In the genomic region with DNA sequence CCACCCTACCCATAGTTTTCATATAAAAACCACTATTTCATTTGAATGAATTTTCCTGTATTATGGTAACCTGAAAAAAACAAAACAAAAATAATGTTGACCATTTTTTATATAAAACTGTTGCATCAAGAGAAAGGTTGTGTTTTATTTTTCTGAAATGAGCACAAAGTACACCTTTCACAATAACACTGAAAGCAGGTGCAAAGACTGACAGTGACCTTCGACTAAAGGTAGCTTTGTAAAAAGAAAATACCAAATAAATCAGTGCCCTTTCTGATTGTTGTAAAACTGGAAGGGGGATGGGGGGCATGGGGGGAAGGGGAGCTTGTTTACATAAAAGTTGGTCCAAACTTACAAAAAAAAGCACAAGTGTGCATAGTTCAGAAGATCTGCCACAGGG, we compare ENCODE assay signal across 19 mouse cellular contexts. TPM values are rescaled to one million over a fixed set of nuclear protein-coding genes. Genes with fewer than 3 reads are reported as not detected.
DNase-seq lines count a peak whose midpoint lies in the region; ATAC-seq and TF ChIP-seq lines count a peak whose summit lies in the region.
"Had no signal": no experiment of that assay in that cellular context is flagged by ENCODE, and none has a peak within 500 bp of the region (broad histone marks: within the 10 kb centered on the region; RNA-seq: fewer than 3 reads in every experiment).

No protein-coding gene starts in this region.

- no peak for TF ChIP-seq CTCF in liver, adult 2 months (IDR thresholded peaks at IDR 0.05; ENCODE audit: low read depth, low read length)
- TF ChIP-seq CTCF in liver, postnatal 0 days (IDR thresholded peaks at IDR 0.05; ENCODE audit: low read depth), result no peak

- no peak for TF ChIP-seq POLR2A in liver, adult 2 months (IDR thresholded peaks at IDR 0.05; ENCODE audit: extremely low read depth, insufficient read depth, low read length)

- no peak for ATAC-seq in liver, embryonic 11.5 days (replicated peaks; ENCODE audit: low FRiP score)
- peak; percentile 75 for ATAC-seq in liver, postnatal 0 days
- ATAC-seq in liver, embryonic 12.5 days, result no peak
- ATAC-seq: activated CD4-positive, CD25-positive, alpha-beta regulatory T cell, adult 4 months; CD4-positive, CD25-positive, alpha-beta regulatory T cell, adult 4 months; Patski had no signal

- peak overlapping the region; percentile 59; the same call in 1 of the 2 replicates for H3K9ac ChIP-seq in liver, adult 2 months (ENCODE audit: low read depth, low read length)
- no peak overlapping the region for H3K9ac ChIP-seq in liver, embryonic 11.5 days (ENCODE audit: low read depth, low read length)
- no peak overlapping the region for H3K9ac ChIP-seq in liver, postnatal 0 days (replicated peaks)
- no peak overlapping the region for H3K9ac ChIP-seq in liver, embryonic 12.5 days

- no peak overlapping the region for H3K4me2 ChIP-seq in liver, embryonic 11.5 days
- H3K4me2 ChIP-seq in liver, postnatal 0 days (ENCODE audit: low read depth, low read length), result no peak overlapping the region
- H3K4me2 ChIP-seq in liver, embryonic 12.5 days, result no peak overlapping the region

- DNase-seq in liver, adult 2 months (ENCODE audit: extremely low read depth, low read depth, low spot score), result peak; percentile 91
- no peak for DNase-seq in liver, embryonic 11.5 days (ENCODE audit: low spot score)
- no peak for DNase-seq in liver, postnatal 0 days
- DNase-seq: adrenal gland, adult 2 months; adrenal gland, adult 8-10 months; adrenal gland, postnatal 10 days; adrenal gland, postnatal 14 days; adrenal gland, postnatal 25 days; adrenal gland, postnatal 36 days; B cell, adult 2 months; cerebellum, adult 11 months; cerebellum, adult 11-12 months; cerebellum, adult 18-20 months had no signal

- no peak overlapping the region for H3K4me3 ChIP-seq in liver, adult 2 months (ENCODE audit: insufficient read depth, low read depth, low read length)
- no peak overlapping the region for H3K4me3 ChIP-seq in liver, embryonic 11.5 days (ENCODE audit: low read depth, low read length)
- no peak overlapping the region for H3K4me3 ChIP-seq in liver, postnatal 0 days (ENCODE audit: low read depth, low read length)
- H3K4me3 ChIP-seq in liver, embryonic 12.5 days, result no peak overlapping the region

- no peaks in the 10 kb centered on the region for H3K27me3 ChIP-seq in liver, adult 2 months (ENCODE audit: control insufficient read depth, insufficient read depth, low read length)
- H3K27me3 ChIP-seq in liver, embryonic 11.5 days (replicated peaks; ENCODE audit: control insufficient read depth, insufficient read depth, low read length), result no peaks in the 10 kb centered on the region
- no peaks in the 10 kb centered on the region for H3K27me3 ChIP-seq in liver, postnatal 0 days (ENCODE audit: insufficient read depth, low read length)
- H3K27me3 ChIP-seq in liver, embryonic 12.5 days (replicated peaks), result no peaks in the 10 kb centered on the region
- H3K27me3 ChIP-seq: CH12.LX, Patski had no signal

- WGBS in liver, adult 2 months, result 31% methylated on average over 1 of the region's 1 CpGs
- WGBS in liver, embryonic 11.5 days, result 92% methylated on average over 1 of the region's 1 CpGs
- 70% methylated on average over 1 of the region's 1 CpGs for WGBS in liver, postnatal 0 days (ENCODE audit: insufficient replicate concordance)
- 72% methylated on average over 1 of the region's 1 CpGs for WGBS in liver, embryonic 12.5 days (ENCODE audit: insufficient replicate concordance)

- H3K9me3 ChIP-seq in liver, embryonic 11.5 days (ENCODE audit: control insufficient read depth, low read length), result no peaks in the 10 kb centered on the region
- no peaks in the 10 kb centered on the region for H3K9me3 ChIP-seq in liver, postnatal 0 days (ENCODE audit: low read length)
- no peaks in the 10 kb centered on the region for H3K9me3 ChIP-seq in liver, embryonic 12.5 days (replicated peaks)
- H3K9me3 ChIP-seq: G1E had no signal

- peaks cover 19% of the 10 kb centered on the region for H3K4me1 ChIP-seq in liver, adult 2 months (ENCODE audit: control insufficient read depth, insufficient read depth, low read length)
- no peaks in the 10 kb centered on the region for H3K4me1 ChIP-seq in liver, embryonic 11.5 days (replicated peaks; ENCODE audit: control insufficient read depth, insufficient read depth, low read length)
- 0 out of 2 replicates have a peak, but pooled peaks cover 4% of the 10 kb centered on the region for H3K4me1 ChIP-seq in liver, postnatal 0 days (ENCODE audit: insufficient read depth)
- no peaks in the 10 kb centered on the region for H3K4me1 ChIP-seq in liver, embryonic 12.5 days

- no peaks in the 10 kb centered on the region; the same call in 1 of the 2 replicates for H3K79me2 ChIP-seq in liver, adult 2 months (ENCODE audit: control insufficient read depth, insufficient read depth, low read length)

- H3K27ac ChIP-seq in liver, adult 2 months (replicated peaks; ENCODE audit: insufficient read depth, low read depth, low read length), result peak overlapping the region; percentile 87
- H3K27ac ChIP-seq in liver, embryonic 11.5 days (ENCODE audit: low read depth, low read length), result no peak overlapping the region
- peak overlapping the region; percentile 74; the same call in 1 of the 2 replicates for H3K27ac ChIP-seq in liver, postnatal 0 days (ENCODE audit: low read depth)
- no peak overlapping the region for H3K27ac ChIP-seq in liver, embryonic 12.5 days

- TF ChIP-seq EP300 in liver, postnatal 0 days (IDR thresholded peaks at IDR 0.05; ENCODE audit: low read depth), result no peak

- H3K36me3 ChIP-seq in liver, adult 2 months (ENCODE audit: control insufficient read depth, insufficient read depth, low read length), result peaks cover 24% of the 10 kb centered on the region
- H3K36me3 ChIP-seq in liver, embryonic 11.5 days (ENCODE audit: control insufficient read depth, insufficient read depth, low read length), result peaks cover 11% of the 10 kb centered on the region
- H3K36me3 ChIP-seq in liver, postnatal 0 days (replicated peaks; ENCODE audit: insufficient read depth, low read length), result peaks cover 40% of the 10 kb centered on the region
- H3K36me3 ChIP-seq in liver, embryonic 12.5 days, result peaks cover 52% of the 10 kb centered on the region

RNA-seq across cellular contexts. Expression of a gene that starts 22.0 kb away (rescaled TPM):
- total RNA-seq in liver, adult 2 months (2014; rRNA removed), result 22.8 and 25.4 TPM in 2 replicates
- polyA plus RNA-seq in liver, adult 2 months (2012; rRNA removed), result 10.9 and 12.7 TPM in 2 replicates
- 2.6 and 2.8 TPM in 2 replicates for polyA plus RNA-seq in liver, embryonic 11.5 days (2014; fragmentation: Nextera tagmentation; extraction: Ambion mirVana)
- polyA plus RNA-seq in liver, postnatal 0 days (2015; fragmentation: Nextera tagmentation; extraction: Ambion mirVana), result 14.0 and 16.3 TPM in 2 replicates
- polyA plus RNA-seq in liver, embryonic 12.5 days (2016; fragmentation: Nextera tagmentation; extraction: Ambion mirVana), result 3.1 and 3.3 TPM in 2 replicates

RNA-seq across cellular contexts. Expression of a gene that starts 22.4 kb away (rescaled TPM):
- total RNA-seq in liver, adult 2 months (2014; rRNA removed), result 8.4 and 10.5 TPM in 2 replicates
- 4.8 and 6.0 TPM in 2 replicates for polyA plus RNA-seq in liver, adult 2 months (2012; rRNA removed)
- polyA plus RNA-seq in liver, embryonic 11.5 days (2014; fragmentation: Nextera tagmentation; extraction: Ambion mirVana), result 55.7 and 63.6 TPM in 2 replicates
- polyA plus RNA-seq in liver, postnatal 0 days (2015; fragmentation: Nextera tagmentation; extraction: Ambion mirVana), result 17.4 and 18.2 TPM in 2 replicates
- 42.8 and 43.9 TPM in 2 replicates for polyA plus RNA-seq in liver, embryonic 12.5 days (2016; fragmentation: Nextera tagmentation; extraction: Ambion mirVana)

Comparison
In these comparisons a context has a peak if more than half of its experiments do, and no peak if none do; other contexts are left out.
1. H3K27ac ChIP-seq: peak in liver, adult 2 months (single experiment) and liver, postnatal 0 days (single experiment); none in liver, embryonic 11.5 days (single experiment) and liver, embryonic 12.5 days (single experiment).